Mouse (Mus musculus): ENCODE measurements around the gene Zfp580. TPM values are rescaled to one million over a fixed set of nuclear protein-coding genes. Genes with fewer than 3 reads are reported as not detected.

Gene Zfp580
- polyA plus RNA-seq, 2 experiments: 1.4 to 1.6 TPM

DNA sequence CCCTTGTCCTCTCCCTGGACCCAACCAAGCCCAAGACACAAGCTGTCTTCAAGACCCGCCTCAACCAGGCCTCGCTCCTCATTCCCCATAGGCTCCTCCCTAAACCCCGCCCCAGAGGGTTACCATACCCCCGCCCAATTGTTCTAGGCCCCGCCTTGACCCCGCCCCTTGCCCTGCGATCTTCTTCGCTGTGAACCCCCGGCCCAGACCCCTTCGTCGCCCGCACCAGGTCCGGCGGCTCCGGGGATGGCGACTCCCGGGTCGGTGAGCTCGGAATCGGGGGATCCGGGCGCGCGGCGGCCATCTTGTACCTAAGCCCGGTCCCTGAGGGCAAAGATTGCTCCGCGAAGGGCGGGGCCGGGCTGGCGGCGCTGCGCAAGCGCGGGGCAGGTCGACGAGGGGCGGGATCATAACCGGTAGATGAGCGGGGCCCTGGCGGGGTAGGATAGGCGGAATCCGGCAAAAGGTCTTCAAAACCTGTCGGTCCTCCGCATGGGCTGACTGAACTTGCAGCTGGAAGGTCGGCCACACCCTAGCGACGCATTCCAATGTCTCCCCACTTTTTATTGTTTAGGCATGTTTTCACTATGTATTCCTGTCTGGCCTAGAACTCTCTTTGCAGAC lies 13.1 kb upstream of the Zfp580 start, which contains the start of gene Zfp784:
Gene Zfp784 (minus strand): TSS at position 338 of the 624 bp plus-strand sequence.
- Histone ChIP-seq H3K27me3 (ENCODE audit: control insufficient read depth, insufficient read depth, low read length) (no peaks in the 10 kb centered on the region), H3K4me2 (ENCODE audit: low read depth) (peak within 1 kb of the TSS; percentile 57), H3K9ac (replicated peaks) (peak within 1 kb of the TSS; percentile 86), H3K9me3 (ENCODE audit: control insufficient read depth, low read length) (no peaks in the 10 kb centered on the region), H3K27ac (peak within 1 kb of the TSS; percentile 84), H3K36me3 (replicated peaks; ENCODE audit: control insufficient read depth, insufficient read depth, low read depth) (no peaks in the 10 kb centered on the region), H3K4me1 (replicated peaks; ENCODE audit: control insufficient read depth in 2 of 2, insufficient read depth in 2 of 2, low read length in 1 of 2) (peaks cover 9 to 17% of the 10 kb centered on the region in 2 experiments), H3K4me3 (ENCODE audit: insufficient read depth in 1 of 2, low read depth in 2 of 2, low read length in 2 of 2) (peak within 1 kb of the TSS; percentile 82 to 85)
- no peak for TF ChIP-seq EP300 (IDR thresholded peaks at IDR 0.05; ENCODE audit: low read depth)
- no peak for TF ChIP-seq CTCF (IDR thresholded peaks at IDR 0.05; ENCODE audit: low read depth)
- peak; percentile 80 to 85 (median 84) for DNase-seq (ENCODE audit: low read depth in 3 of 3, low spot score in 3 of 3)
- under 1% methylated on average over 48 of the region's 48 CpGs for WGBS (ENCODE audit: insufficient replicate concordance)
- peak; percentile 99 for ATAC-seq (ENCODE audit: insufficient read depth)

DNA sequence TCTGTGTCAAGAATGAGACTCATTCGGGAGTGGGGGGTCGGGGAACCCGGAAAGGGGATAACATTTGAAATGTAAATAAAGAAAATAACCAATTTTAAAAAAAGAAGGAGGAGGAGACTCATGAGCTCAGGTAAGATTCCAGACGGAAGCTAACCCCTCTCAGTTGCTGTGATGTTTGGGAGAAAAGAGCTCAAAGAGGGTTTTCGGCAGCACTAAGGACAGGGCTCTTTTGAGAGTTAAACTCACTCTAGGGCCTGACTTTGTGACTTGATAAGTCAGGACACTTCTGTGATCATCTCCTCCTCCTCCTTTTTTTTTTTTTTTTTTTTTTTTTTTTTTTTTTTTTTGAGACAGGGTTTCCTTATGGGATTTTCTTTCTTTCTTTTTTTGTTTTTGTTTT lies 12.4 kb upstream of the Zfp580 start:
- Histone ChIP-seq H3K4me1 (replicated peaks; ENCODE audit: control insufficient read depth in 2 of 2, insufficient read depth in 2 of 2, low read length in 1 of 2) (peaks cover 9 to 17% of the 10 kb centered on the region in 2 experiments), H3K4me2 (ENCODE audit: low read depth) (peak overlapping the region; percentile 57), H3K9me3 (ENCODE audit: control insufficient read depth, low read length) (no peaks in the 10 kb centered on the region), H3K9ac (replicated peaks) (peak overlapping the region; percentile 86), H3K4me3 (ENCODE audit: insufficient read depth in 1 of 2, low read depth in 2 of 2, low read length in 2 of 2) (peak overlapping the region; percentile 82 to 85), H3K36me3 (replicated peaks; ENCODE audit: control insufficient read depth, insufficient read depth, low read depth) (no peaks in the 10 kb centered on the region), H3K27me3 (ENCODE audit: control insufficient read depth, insufficient read depth, low read length) (no peaks in the 10 kb centered on the region), H3K27ac (peak overlapping the region; percentile 84)
- 26% methylated on average over 5 of the region's 5 CpGs for WGBS (ENCODE audit: insufficient replicate concordance)
- DNase-seq (ENCODE audit: low read depth in 3 of 3, low spot score in 3 of 3) (peak in 1 of 3 experiments; percentile 31), ATAC-seq (ENCODE audit: insufficient read depth) (no peak)
- no peak for TF ChIP-seq CTCF (IDR thresholded peaks at IDR 0.05; ENCODE audit: low read depth)
- TF ChIP-seq EP300 (IDR thresholded peaks at IDR 0.05; ENCODE audit: low read depth): no peak

DNA sequence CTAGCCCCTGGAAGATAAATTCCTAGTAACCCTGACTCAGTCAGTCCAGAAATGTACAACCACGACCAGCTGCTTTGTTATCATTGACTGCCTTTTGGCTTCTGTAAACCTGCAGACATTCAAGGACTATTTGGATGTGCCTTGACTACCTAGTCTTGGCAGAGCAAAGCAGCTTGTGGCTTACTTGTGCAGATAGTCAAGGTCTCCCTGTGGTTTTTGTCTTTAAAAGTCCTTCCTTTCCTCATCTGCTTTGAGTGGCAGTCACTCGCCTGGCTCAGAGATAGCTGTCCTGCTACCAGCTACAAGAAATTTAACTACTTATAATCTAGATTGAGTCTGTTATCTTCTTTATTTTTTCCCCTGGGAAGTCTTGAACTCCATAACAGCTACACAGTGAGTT lies 6.4 kb upstream of the Zfp580 start:
- no peak for DNase-seq (ENCODE audit: low read depth in 3 of 3, low spot score in 3 of 3)
- TF ChIP-seq EP300 (IDR thresholded peaks at IDR 0.05; ENCODE audit: low read depth) (no peak), CTCF (IDR thresholded peaks at IDR 0.05; ENCODE audit: low read depth) (no peak)
- WGBS (ENCODE audit: insufficient replicate concordance): 11% methylated on average over 2 of the region's 2 CpGs
- Histone ChIP-seq H3K4me3 (ENCODE audit: insufficient read depth in 1 of 2, low read depth in 2 of 2, low read length in 2 of 2) (no peak overlapping the region), H3K9me3 (ENCODE audit: control insufficient read depth, low read length) (no peaks in the 10 kb centered on the region), H3K4me1 (replicated peaks; ENCODE audit: control insufficient read depth in 2 of 2, insufficient read depth in 2 of 2, low read length in 1 of 2) (peaks cover 0 to 2% of the 10 kb centered on the region in 2 experiments; a peak in 1 of 4 replicates), H3K4me2 (ENCODE audit: low read depth) (no peak overlapping the region), H3K27ac (no peak overlapping the region), H3K27me3 (ENCODE audit: control insufficient read depth, insufficient read depth, low read length) (peaks cover 6% of the 10 kb centered on the region), H3K36me3 (replicated peaks; ENCODE audit: control insufficient read depth, insufficient read depth, low read depth) (no peaks in the 10 kb centered on the region), H3K9ac (replicated peaks) (no peak overlapping the region)
- no peak for ATAC-seq (ENCODE audit: insufficient read depth)

DNA sequence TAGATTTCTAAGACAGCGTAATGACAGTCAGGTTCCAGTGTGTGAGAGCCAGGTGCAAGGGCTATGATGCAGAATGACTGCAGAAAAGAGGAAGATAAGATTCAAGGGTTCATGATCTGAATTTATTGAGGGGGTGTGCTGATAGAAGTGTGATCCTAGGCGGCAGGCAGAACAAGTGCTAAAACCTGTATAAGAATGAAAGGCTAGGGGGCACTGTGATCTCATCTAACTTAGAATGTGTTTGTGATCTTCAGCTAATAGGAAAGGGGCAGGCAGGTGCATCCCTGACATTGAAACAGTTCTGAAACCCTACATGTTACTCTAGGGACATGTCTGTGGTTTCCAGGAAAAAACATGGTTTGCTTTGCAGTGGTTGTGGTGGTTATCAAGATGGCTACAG lies 5.2 kb upstream of the Zfp580 start:
- no peak overlapping the region for H3K4me2 ChIP-seq (ENCODE audit: low read depth)
- H3K4me1 ChIP-seq (replicated peaks; ENCODE audit: control insufficient read depth in 2 of 2, insufficient read depth in 2 of 2, low read length in 1 of 2): peaks cover 0 to 4% of the 10 kb centered on the region in 2 experiments; a peak in 2 of 4 replicates
- H3K27ac ChIP-seq: no peak overlapping the region
- H3K4me3 ChIP-seq (ENCODE audit: insufficient read depth in 1 of 2, low read depth in 2 of 2, low read length in 2 of 2): no peak overlapping the region
- H3K9me3 ChIP-seq (ENCODE audit: control insufficient read depth, low read length): no peaks in the 10 kb centered on the region
- 63% methylated on average over 2 of the region's 2 CpGs for WGBS (ENCODE audit: insufficient replicate concordance)
- H3K27me3 ChIP-seq (ENCODE audit: control insufficient read depth, insufficient read depth, low read length): peaks cover 18% of the 10 kb centered on the region
- DNase-seq (ENCODE audit: low read depth in 3 of 3, low spot score in 3 of 3) (no peak), ATAC-seq (ENCODE audit: insufficient read depth) (no peak)
- no peaks in the 10 kb centered on the region for H3K36me3 ChIP-seq (replicated peaks; ENCODE audit: control insufficient read depth, insufficient read depth, low read depth)
- TF ChIP-seq EP300 (IDR thresholded peaks at IDR 0.05; ENCODE audit: low read depth) (no peak), CTCF (IDR thresholded peaks at IDR 0.05; ENCODE audit: low read depth) (0 out of 2 replicates have a peak, but pooled peaks have one; percentile 4)
- H3K9ac ChIP-seq (replicated peaks): no peak overlapping the region; the same call in 1 of the 2 replicates

GRCm38 (mm10) chr7:5047313-5047712 lies 4.0 kb upstream of the Zfp580 start:
- ATAC-seq (ENCODE audit: insufficient read depth): no peak
- WGBS (ENCODE audit: insufficient replicate concordance): 13% methylated on average over 2 of the region's 2 CpGs

More at GRCm38 (mm10) chr7:5047313-5047712, 4.0 kb upstream of the Zfp580 start:
- H3K4me2 ChIP-seq (ENCODE audit: low read depth): no peak overlapping the region
- H3K4me3 ChIP-seq (ENCODE audit: insufficient read depth in 1 of 2, low read depth in 2 of 2, low read length in 2 of 2): no peak overlapping the region
- no peak overlapping the region for H3K9ac ChIP-seq (replicated peaks)
- H3K9me3 ChIP-seq (ENCODE audit: control insufficient read depth, low read length): no peaks in the 10 kb centered on the region
- no peaks in the 10 kb centered on the region for H3K36me3 ChIP-seq (replicated peaks; ENCODE audit: control insufficient read depth, insufficient read depth, low read depth)
- H3K27me3 ChIP-seq (ENCODE audit: control insufficient read depth, insufficient read depth, low read length): peaks cover 30% of the 10 kb centered on the region
- H3K27ac ChIP-seq: no peak overlapping the region
- H3K4me1 ChIP-seq (replicated peaks; ENCODE audit: control insufficient read depth in 2 of 2, insufficient read depth in 2 of 2, low read length in 1 of 2): peaks cover 0 to 9% of the 10 kb centered on the region in 2 experiments; a peak in 2 of 4 replicates
- peak in 1 of 3 experiments; percentile 32 for DNase-seq (ENCODE audit: low read depth in 3 of 3, low spot score in 3 of 3)
- TF ChIP-seq CTCF (IDR thresholded peaks at IDR 0.05; ENCODE audit: low read depth): peak; percentile 49
- TF ChIP-seq EP300 (IDR thresholded peaks at IDR 0.05; ENCODE audit: low read depth): no peak
